ENCODE assay signal across 22 mouse cellular contexts in the genomic region with DNA sequence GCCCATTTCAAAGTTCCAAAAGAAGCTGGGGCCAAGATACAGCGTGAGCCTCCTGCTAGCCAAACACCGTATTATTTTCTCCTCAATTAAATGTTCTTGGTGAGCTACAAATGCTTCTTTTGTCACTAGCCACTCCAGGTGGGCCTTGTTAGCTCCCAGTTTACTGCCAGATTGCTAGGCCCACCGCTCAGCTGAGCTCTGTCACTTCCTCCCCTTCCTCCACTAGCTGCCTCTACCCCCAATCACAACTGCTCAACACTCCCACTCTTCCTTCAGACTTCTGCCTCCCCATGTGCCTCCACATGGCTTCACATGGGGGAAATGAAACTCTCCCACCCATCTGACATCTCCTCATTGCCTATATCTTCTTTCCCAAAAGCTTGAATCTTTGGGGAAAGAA. TPM values are rescaled to one million over a fixed set of nuclear protein-coding genes. Genes with fewer than 3 reads are reported as not detected.
DNase-seq lines count a peak whose midpoint lies in the region; ATAC-seq lines count a peak whose summit lies in the region.
"Had no signal": no experiment of that assay in that cellular context is flagged by ENCODE, and none has a peak within 500 bp of the region (broad histone marks: within the 10 kb centered on the region; RNA-seq: fewer than 3 reads in every experiment).

No protein-coding gene starts in this region.

- DNase-seq in kidney, postnatal 4 days: peak; percentile 1 to 3
- DNase-seq in kidney, adult 11 months: no peak
- peak; percentile 36 to 59 for DNase-seq in layer of hippocampus, adult 8-10 months (ENCODE audit: low spot score in 2 of 2)
- no peak for DNase-seq in c-Kit-positive CD71-positive TER-119-positive erythroid progenitor cells, embryonic 14.5 days (ENCODE audit: low spot score)
- DNase-seq in adrenal gland, adult 8-10 months: no peak
- DNase-seq: B cell, adult 2 months; cerebellum, adult 18-20 months; cerebellum, postnatal 10 days; heart, postnatal 36 days; kidney, adult 8-10 months; kidney, postnatal 14 days; liver, postnatal 0 days; lung, postnatal 36 days; right cerebral cortex, postnatal 4 days; thymus, postnatal 4 days had no signal

- ATAC-seq in common myeloid progenitor, adult 5-6 weeks (replicated peaks; ENCODE audit: low read depth, poor library complexity, severe bottlenecking): peak; percentile 77
- peak; percentile 83 for ATAC-seq in megakaryocyte, adult 5-6 weeks (ENCODE audit: poor library complexity, severe bottlenecking)
- ATAC-seq: forebrain, embryonic 13.5 days; hindbrain, postnatal 0 days; intestine, embryonic 15.5 days; liver, embryonic 12.5 days; liver, postnatal 0 days; midbrain, embryonic 13.5 days had no signal

RNA-seq across cellular contexts. Expression of a gene that starts 28.8 kb away (rescaled TPM):
- 67.3 and 70.5 TPM in 2 replicates for total RNA-seq in common myeloid progenitor, adult 5-6 weeks (2017)
- 100 to 1,000 TPM; 208 to 256 (median 240) TPM for total RNA-seq in layer of hippocampus, adult 8-10 months (2022)
- 45.9 and 50.8 TPM in 2 replicates for total RNA-seq in megakaryocyte, adult 5-6 weeks (2015)
- 64.8 and 73.1 TPM in 2 replicates for total RNA-seq in megakaryocyte, adult 5-6 weeks (2017)
- total RNA-seq in adrenal gland, adult 8-10 months (2022): 10 to 100 TPM; 31.2 to 43.1 (median 36.3) TPM

Comparison
In these comparisons a context has a peak if more than half of its experiments do, and no peak if none do; other contexts are left out.
1. DNase-seq: peak in kidney, postnatal 4 days (2 of 2) and layer of hippocampus, adult 8-10 months (2 of 2); none in kidney, adult 11 months (single experiment), c-Kit-positive CD71-positive TER-119-positive erythroid progenitor cells, embryonic 14.5 days (single experiment) and adrenal gland, adult 8-10 months (single experiment).